Mouse (Mus musculus) limb, embryonic 10.5 days (tissue): Measurements from ENCODE around the gene Etv2. TPM values are rescaled to one million over a fixed set of nuclear protein-coding genes. Genes with fewer than 3 reads are reported as not detected.
A peak's percentile ranks its signal among the peaks of the same experiment; 100 is the strongest.

Experiments
- DNase-seq: peaks from one replicate; pipeline ENCODE4 v3.0.0-alpha.2; 2017; ENCODE audit warnings: low spot score
- H3K27ac ChIP-seq: fragments of 300-500 bp; sonication (generic); 2 replicates; pipeline ENCODE4 v1.5.1; 2016; ENCODE audit warnings: mild to moderate bottlenecking
- H3K27me3 ChIP-seq: fragments of 300-500 bp; sonication (generic); 2 replicates; pipeline ENCODE4 v1.6.1; 2016; ENCODE audit warnings: low read depth, mild to moderate bottlenecking; ENCODE audit not compliant: poor library complexity, severe bottlenecking
- H3K36me3 ChIP-seq: fragments of 300-500 bp; sonication (generic); 2 replicates; pipeline ENCODE4 v1.6.1; 2016; ENCODE audit warnings: mild to moderate bottlenecking, moderate library complexity
- H3K4me1 ChIP-seq: fragments of 300-500 bp; sonication (generic); 2 replicates; pipeline ENCODE4 v1.6.1; 2016
- H3K4me3 ChIP-seq: fragments of 300-500 bp; sonication (generic); 2 replicates; pipeline ENCODE4 v1.5.1; 2016; ENCODE audit warnings: mild to moderate bottlenecking, moderate library complexity
- H3K9me3 ChIP-seq: fragments of 300-500 bp; sonication (generic); replicated peaks from 2 replicates; pipeline ENCODE4 v1.6.1; 2016; ENCODE audit warnings: mild to moderate bottlenecking
- WGBS: fragments of 180-500 bp; shearing (Covaris S2); methylation state at CpG from one replicate; pipeline ENCODE4 v1.1.7; 2016; 5-methylcytosine and 5-hydroxymethylcytosine counted together
- polyA plus RNA-seq: library from polyadenylated mRNA; unstranded; fragments of >200 nt; fragmentation: Nextera tagmentation; extraction: Ambion mirVana; gene quantifications from 2 replicates; pipeline ENCODE4 v1.2.1, GENCODE M21; 2016

Gene Etv2
- 1.3 and 2.5 TPM in 2 replicates for polyA plus RNA-seq

DNA sequence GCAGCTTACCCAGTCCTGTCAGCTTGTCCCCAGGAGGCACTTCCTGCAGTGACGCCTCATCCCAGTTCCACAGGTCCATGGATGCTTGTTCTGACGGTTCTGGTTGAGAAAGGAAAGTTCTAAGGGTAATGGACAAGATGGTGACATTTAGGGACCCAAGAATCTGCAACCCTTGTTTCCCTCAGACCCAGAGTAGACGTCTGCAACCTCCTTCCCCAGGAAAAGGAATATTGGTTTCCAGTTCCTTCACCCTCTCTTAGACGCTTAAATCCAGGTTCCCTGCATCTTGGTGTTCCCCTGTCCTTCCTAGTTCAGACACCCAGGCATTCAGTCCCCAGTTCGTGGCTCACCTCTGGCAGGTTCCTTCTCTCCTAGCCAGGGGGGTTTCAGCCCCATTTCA, at the start of gene Etv2:
Etv2 (minus strand) TSS at position 101 of the 400 bp plus-strand sequence.
- peak within 1 kb of the TSS; percentile 45 for H3K4me3 ChIP-seq
- peaks cover 55% of the 10 kb centered on the region for H3K27me3 ChIP-seq
- WGBS: 5% methylated on average over 5 of the region's 5 CpGs
- H3K9me3 ChIP-seq: no peaks in the 10 kb centered on the region
- H3K36me3 ChIP-seq: peaks cover 10% of the 10 kb centered on the region
- DNase-seq: no peak
- H3K4me1 ChIP-seq: peaks cover 47% of the 10 kb centered on the region
- H3K27ac ChIP-seq: peak within 1 kb of the TSS; percentile 61

DNA sequence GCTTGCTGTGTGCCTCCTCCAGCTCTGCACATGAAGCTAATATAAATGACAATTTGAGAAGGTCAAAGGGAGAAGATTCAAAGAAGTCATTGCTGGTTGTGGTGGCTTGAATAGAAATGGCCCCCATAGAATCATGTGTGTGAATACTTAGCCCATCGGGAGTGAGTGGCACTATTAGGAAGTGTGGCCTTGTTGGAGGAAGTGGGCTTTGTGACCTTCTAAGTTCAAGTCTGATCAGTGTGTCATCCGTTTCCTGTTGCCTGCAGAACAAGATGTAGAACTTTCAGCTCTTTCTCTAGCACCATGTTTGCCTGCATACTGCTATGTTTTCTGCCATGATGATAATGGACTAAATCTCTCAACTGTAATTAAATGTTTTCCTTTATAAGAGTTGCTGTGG, 47.8 kb upstream of the Etv2 start:
- DNase-seq: no peak
- no peaks in the 10 kb centered on the region for H3K9me3 ChIP-seq
- H3K4me3 ChIP-seq: no peak overlapping the region
- H3K36me3 ChIP-seq: no peaks in the 10 kb centered on the region
- WGBS: 84% methylated on average over 2 of the region's 2 CpGs
- no peak overlapping the region for H3K27ac ChIP-seq
- H3K27me3 ChIP-seq: peaks cover 22% of the 10 kb centered on the region
- H3K4me1 ChIP-seq: no peaks in the 10 kb centered on the region

DNA sequence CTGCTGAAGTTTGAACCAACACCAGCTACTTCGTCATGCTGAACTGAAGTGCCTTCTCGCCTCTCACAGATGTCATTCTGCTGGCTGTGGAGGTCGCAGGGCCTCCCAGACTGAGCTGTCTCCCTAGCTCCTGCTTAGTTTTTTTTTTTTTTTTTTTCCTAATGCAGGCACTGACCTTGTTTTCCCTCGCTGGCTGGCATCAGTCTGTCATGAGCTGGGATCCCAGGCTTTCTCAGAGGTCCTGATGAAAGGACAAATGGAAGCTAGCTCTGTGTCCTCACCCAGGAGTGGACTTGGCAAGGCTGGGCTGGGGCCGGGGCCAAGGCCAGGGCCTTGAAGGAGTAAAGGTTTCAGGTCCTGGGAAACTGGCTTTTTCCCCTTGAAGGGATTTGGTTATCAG, 46.2 kb upstream of the Etv2 start:
- WGBS: 69% methylated on average over 5 of the region's 5 CpGs
- Histone ChIP-seq H3K27ac (no peak overlapping the region), H3K4me3 (no peak overlapping the region), H3K27me3 (peaks cover 7% of the 10 kb centered on the region), H3K4me1 (no peaks in the 10 kb centered on the region), H3K36me3 (no peaks in the 10 kb centered on the region), H3K9me3 (no peaks in the 10 kb centered on the region)
- no peak for DNase-seq

DNA sequence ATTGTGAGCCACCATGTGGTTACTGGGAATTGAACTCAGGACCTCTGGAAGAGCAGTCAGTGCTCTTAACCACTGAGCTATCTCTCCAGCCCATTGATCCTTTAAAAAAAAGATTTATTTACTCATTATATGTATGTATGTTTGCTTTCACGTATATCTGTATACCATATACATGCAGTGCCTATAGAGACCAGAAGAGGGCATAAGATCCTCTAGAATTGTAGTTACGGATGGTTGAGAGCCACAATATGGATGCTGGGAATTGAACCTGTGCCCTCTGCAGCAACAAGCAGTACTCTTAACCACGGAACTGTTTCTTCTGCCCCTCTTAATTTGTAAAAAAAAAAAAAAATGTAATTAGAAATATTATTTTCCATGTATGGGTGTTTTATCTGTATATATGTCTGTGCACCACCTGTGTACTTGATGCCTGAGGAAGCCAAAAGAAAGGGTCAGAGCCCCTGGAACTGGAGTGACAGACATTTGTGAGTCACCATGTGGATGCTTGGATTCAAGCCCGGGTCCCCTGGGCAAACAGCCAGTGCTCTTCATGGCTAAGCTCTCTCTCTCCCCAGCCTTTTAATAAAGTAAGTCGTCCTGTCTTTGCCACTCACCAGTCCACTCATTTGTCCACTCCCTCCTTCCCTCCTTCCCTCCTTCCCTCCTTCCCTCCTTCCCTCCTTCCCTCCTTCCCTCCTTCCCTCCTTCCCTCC, 42.8 kb upstream of the Etv2 start:
- Histone ChIP-seq H3K27ac (no peak overlapping the region), H3K36me3 (no peaks in the 10 kb centered on the region), H3K4me3 (no peak overlapping the region), H3K27me3 (no peaks in the 10 kb centered on the region), H3K9me3 (no peaks in the 10 kb centered on the region), H3K4me1 (no peaks in the 10 kb centered on the region)
- no peak for DNase-seq
- 75% methylated on average over 5 of the region's 5 CpGs for WGBS

DNA sequence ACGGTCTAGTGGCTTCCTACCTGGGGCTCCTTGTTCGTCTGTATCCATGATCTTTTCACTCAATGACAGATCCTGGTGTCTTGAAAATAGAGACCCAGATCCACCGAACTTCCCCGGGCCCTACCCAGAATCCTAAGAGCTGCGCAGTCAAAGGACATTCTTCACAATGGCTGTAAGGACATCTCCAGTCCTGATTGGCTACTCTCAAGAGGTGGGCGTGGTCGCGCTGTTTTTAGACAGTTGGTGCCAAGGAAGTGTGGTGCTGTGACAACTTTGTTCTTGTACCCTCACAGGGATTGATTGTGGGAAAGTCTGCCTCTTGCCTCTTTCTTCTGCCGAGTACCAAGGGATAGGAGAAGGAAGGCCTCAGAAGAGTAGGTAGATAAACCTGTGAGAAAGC, 35.8 kb upstream of the Etv2 start, which contains the start of gene Pmis2:
Pmis2 (minus strand) TSS at position 126 of the 400 bp plus-strand sequence.
- no peaks in the 10 kb centered on the region for H3K27me3 ChIP-seq
- 68% methylated on average over 9 of the region's 9 CpGs for WGBS

DNA sequence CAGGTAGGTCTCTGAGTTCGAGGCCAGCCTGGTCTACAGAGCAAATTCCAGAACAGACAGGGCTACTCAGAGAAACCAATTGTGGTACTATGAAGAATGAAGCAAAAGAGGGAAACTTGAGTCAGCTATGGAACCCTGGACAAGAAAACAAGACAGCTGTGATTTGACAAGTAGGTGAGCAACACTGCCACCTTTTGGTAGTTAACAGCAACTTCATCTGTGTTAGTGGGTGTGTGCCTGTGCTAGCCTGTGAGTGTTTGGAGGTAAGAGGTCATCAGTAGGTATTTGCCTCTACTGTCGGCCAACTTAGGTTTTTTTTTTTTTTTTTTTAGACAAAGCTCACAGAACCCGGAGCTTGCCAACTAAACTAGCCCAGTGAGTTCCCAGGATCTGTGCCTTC, 33.6 kb upstream of the Etv2 start:
- DNase-seq: no peak
- 42% methylated on average over 3 of the region's 3 CpGs for WGBS
- Histone ChIP-seq H3K36me3 (no peaks in the 10 kb centered on the region), H3K9me3 (no peaks in the 10 kb centered on the region), H3K27me3 (no peaks in the 10 kb centered on the region), H3K4me1 (peaks cover 8% of the 10 kb centered on the region), H3K4me3 (no peak overlapping the region), H3K27ac (no peak overlapping the region)

More for the DNA sequence above, 35.8 kb upstream of the Etv2 start, which contains the start of gene Pmis2:
- Histone ChIP-seq H3K4me3 (no peak within 1 kb of the TSS), H3K27ac (no peak within 1 kb of the TSS), H3K9me3 (no peaks in the 10 kb centered on the region), H3K4me1 (no peaks in the 10 kb centered on the region), H3K36me3 (no peaks in the 10 kb centered on the region)
- DNase-seq: no peak

DNA sequence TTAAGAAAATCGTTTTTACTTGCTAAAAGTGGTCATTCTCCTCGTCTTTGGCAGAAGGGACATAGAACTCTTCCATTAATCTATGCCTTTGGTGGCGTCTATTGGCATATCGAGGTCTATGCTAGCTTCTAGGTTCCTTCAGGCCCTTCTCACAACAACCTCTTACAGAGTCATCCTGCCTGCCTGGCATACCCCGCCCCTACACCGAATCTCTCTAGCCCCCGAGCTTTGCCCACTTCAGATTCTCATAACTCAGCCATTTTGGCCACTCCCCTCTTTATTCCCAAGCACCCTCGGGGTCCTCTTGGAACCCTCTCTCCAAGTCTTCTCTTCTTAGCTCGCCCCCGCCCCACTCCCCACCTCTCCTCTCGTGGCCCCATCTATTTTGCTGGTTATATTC, 29.7 kb upstream of the Etv2 start:
- H3K4me1 ChIP-seq: peaks cover 9% of the 10 kb centered on the region
- no peaks in the 10 kb centered on the region for H3K9me3 ChIP-seq
- DNase-seq: no peak
- no peaks in the 10 kb centered on the region for H3K27me3 ChIP-seq
- H3K4me3 ChIP-seq: peak overlapping the region; percentile 76
- H3K27ac ChIP-seq: peak overlapping the region; percentile 84
- H3K36me3 ChIP-seq: peaks cover 31% of the 10 kb centered on the region
- 9% methylated on average over 11 of the region's 11 CpGs for WGBS

DNA sequence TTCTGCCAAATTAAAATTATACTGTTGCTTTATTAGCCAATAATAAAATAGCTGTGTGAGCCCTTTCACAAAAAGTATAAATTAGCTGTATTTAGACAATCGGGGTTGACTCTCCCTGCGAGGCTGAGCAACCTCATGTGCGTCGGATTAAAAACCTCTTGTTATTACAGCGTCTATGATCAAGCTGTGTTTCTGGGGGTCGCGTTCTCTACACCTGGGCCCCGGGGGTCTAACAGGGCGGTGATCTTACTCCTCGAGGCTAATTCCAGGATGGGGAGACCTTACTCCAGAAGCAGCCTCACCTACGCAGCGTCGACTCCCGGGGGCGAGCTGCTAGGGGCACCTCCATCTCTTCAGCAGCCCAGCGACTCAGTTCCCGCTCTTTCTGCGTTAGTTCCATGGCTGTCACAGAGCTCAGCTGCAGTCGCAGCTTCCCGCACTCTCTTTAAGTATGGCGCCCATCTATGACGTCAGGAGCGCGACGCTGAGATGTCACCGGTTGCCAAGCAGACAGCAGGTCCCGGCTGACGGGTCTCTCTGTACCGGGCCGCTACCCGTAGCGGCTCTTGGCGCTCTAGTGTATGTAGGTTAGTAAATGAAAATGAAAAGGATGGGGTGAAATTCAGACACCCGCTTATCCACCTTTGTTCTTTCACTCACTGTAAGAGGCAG, 29.0 kb upstream of the Etv2 start, which contains the start of gene Haus5:
Haus5 (minus strand) TSS at position 466 of the 672 bp plus-strand sequence.
- peaks cover 38% of the 10 kb centered on the region for H3K36me3 ChIP-seq
- peaks cover 9% of the 10 kb centered on the region for H3K4me1 ChIP-seq
- no peaks in the 10 kb centered on the region for H3K9me3 ChIP-seq
- H3K4me3 ChIP-seq: peak within 1 kb of the TSS; percentile 76
- no peaks in the 10 kb centered on the region for H3K27me3 ChIP-seq
- peak; percentile 93 for DNase-seq
- under 1% methylated on average over 34 of the region's 34 CpGs for WGBS
- peak within 1 kb of the TSS; percentile 84 for H3K27ac ChIP-seq

DNA sequence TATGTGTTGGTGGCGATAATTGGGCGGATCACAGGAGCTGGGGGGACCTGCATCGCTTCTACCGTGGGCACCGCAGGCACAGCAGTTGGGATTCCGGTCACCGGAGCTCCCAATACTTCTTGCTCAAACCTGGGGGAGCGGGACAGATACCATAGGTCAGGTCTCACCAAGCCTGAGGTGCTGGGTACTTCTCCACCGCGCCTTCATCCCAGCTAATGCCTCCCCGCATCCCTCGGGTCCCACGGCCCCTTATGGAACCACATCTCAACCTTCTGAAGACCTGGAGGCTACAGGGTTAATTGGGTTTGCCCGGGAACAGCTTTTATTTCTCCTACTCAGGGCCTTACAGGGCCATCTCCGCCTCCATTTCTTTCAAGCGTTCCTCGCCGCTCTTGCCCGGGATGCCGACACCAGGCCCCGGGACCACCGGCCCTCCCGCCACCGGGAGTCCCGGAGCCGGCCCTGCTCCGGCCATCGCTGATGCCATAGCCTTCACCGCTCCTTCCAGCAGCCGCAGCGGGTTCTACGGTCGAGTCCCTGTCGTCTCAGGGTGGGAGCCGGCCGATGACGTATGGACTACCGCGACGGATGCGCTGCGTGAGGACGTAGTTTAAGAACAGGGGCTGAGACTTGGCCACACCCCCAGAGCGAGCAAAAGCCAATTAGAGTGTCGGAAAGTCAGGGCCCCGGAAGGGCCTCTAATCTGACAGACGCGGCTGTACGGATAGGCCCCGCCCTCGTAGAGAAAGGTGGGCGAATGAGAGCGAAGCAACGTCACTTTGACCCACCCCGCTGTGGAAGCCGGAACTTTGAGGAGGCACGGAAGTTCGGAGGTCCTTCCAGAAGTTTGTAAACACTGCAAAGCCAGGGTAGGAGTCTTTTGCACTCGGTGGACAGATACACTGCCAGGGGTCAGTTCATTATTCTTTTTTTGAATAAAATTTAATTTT, 14.2 kb upstream of the Etv2 start, which contains the start of gene Rbm42:
Rbm42 (minus strand) TSS at position 727 of the 950 bp plus-strand sequence.
- peak within 1 kb of the TSS; percentile 86 for H3K27ac ChIP-seq
- DNase-seq: peak; percentile 96

DNA sequence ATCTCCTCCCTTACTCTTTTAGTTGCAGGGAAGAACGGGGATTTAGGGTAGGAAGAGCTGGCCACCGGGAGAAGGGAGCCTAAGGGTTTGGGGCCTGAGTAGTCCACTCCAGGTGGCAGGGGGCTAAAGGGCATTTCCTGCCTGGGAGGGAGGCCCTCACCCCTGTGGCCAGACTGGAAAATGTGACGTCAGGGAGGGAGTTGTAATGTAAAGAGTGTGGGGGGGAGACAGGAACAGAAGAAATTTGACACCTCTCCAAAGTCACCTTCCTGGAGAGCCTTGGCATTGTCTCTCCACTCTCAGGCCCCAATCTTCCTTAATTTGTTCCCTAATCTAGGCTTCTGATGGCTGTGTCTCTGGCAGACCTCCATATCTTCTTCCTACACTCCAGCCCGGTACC, 3.4 kb upstream of the Etv2 start:
- Histone ChIP-seq H3K4me3 (0 out of 2 replicates have a peak overlapping the region, but pooled peaks have one; percentile 1), H3K36me3 (peaks cover 43% of the 10 kb centered on the region), H3K9me3 (no peaks in the 10 kb centered on the region), H3K27me3 (peaks cover 26% of the 10 kb centered on the region), H3K27ac (peak overlapping the region; percentile 67), H3K4me1 (peaks cover 39% of the 10 kb centered on the region)
- WGBS: 20% methylated on average over 4 of the region's 4 CpGs
- DNase-seq: no peak

More for the DNA sequence above, 14.2 kb upstream of the Etv2 start, which contains the start of gene Rbm42:
- H3K9me3 ChIP-seq: no peaks in the 10 kb centered on the region
- 2% methylated on average over 59 of the region's 59 CpGs for WGBS
- H3K4me3 ChIP-seq: peak within 1 kb of the TSS; percentile 84
- H3K27me3 ChIP-seq: no peaks in the 10 kb centered on the region
- H3K36me3 ChIP-seq: peaks cover 71% of the 10 kb centered on the region
- peaks cover 6% of the 10 kb centered on the region for H3K4me1 ChIP-seq

DNA sequence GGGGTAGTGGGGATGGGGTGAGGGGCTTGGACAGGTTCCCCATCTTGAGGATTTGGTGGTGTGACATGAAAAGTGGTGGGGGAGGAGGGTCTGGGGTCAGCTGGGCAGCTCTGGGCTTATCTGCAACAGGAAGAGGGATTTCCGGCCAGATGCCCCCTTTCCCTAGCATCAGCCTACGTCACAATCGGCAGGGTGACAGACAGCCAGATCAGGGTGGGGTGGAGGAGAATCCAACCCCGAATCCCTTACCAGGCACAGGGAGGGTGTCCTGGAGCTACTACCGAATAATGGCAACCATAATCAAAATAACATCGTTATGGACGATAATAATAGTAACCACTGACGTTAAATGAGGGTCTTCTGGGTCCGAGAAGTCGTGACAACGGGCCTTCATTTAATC, 743 bp upstream of the Etv2 start:
- WGBS: 23% methylated on average over 11 of the region's 11 CpGs
- peaks cover 16% of the 10 kb centered on the region for H3K36me3 ChIP-seq
- no peak for DNase-seq
- peaks cover 53% of the 10 kb centered on the region for H3K27me3 ChIP-seq
- peak overlapping the region; percentile 21; the same call in 1 of the 2 replicates for H3K27ac ChIP-seq
- H3K9me3 ChIP-seq: no peaks in the 10 kb centered on the region
- peak overlapping the region; percentile 45 for H3K4me3 ChIP-seq
- peaks cover 47% of the 10 kb centered on the region for H3K4me1 ChIP-seq

DNA sequence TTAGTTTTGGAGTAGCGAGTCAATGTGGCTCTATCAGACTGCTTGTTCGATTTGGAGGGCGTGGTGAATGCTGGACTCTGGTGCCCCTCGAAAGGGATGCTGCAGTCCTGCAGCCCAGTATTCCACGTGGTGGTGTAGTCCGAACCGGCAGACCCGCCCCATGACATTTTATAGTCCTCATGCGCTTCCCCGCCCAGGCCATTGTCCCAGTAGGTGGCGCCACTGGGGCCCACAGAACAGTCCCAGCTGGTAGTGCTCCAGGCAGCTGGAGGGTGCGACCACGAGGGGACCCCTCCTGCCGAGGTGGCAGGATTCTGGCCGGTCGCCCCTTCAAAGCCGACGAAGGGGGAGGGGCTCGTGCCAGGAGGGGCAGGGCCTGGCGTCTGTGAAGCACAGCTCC, 1.0 kb downstream of the Etv2 start:
- 1% methylated on average over 20 of the region's 20 CpGs for WGBS
- peak overlapping the region; percentile 45 for H3K4me3 ChIP-seq
- H3K36me3 ChIP-seq: no peaks in the 10 kb centered on the region
- H3K9me3 ChIP-seq: no peaks in the 10 kb centered on the region
- H3K4me1 ChIP-seq: peaks cover 46% of the 10 kb centered on the region
- DNase-seq: peak; percentile 85
- peaks cover 55% of the 10 kb centered on the region for H3K27me3 ChIP-seq
- H3K27ac ChIP-seq: peak overlapping the region; percentile 61
